Mouse (Mus musculus) hindbrain, embryonic 13.5 days (tissue): ENCODE measurements around the gene Ugt1a7c. TPM values are rescaled to one million over a fixed set of nuclear protein-coding genes. Genes with fewer than 3 reads are reported as not detected.

ENCODE experiments used
- ATAC-seq: fragments of 200-750 bp; cut with Nextera tagmentation; 2 replicates; pipeline ENCODE4 v1.8.0; 2017; ENCODE audit warnings: moderate TSS enrichment; ENCODE audit not compliant: low FRiP score
- H3K27ac ChIP-seq: fragments of 300-500 bp; sonication (generic); 2 replicates; pipeline ENCODE4 v1.5.1; 2015; ENCODE audit warnings: inconsistent platforms, mild to moderate bottlenecking, moderate library complexity
- H3K27me3 ChIP-seq: fragments of 300-500 bp; sonication (generic); 2 replicates; pipeline ENCODE4 v1.6.1; 2015; ENCODE audit warnings: mild to moderate bottlenecking, inconsistent platforms
- H3K36me3 ChIP-seq: fragments of 300-500 bp; sonication (generic); 2 replicates; pipeline ENCODE4 v1.6.1; 2015; ENCODE audit warnings: mild to moderate bottlenecking, inconsistent platforms
- H3K4me1 ChIP-seq: fragments of 300-500 bp; sonication (generic); replicated peaks from 2 replicates; pipeline ENCODE4 v1.6.1; 2015; ENCODE audit warnings: inconsistent platforms
- H3K4me2 ChIP-seq: fragments of 300-500 bp; sonication (generic); 2 replicates; pipeline ENCODE4 v1.6.1; 2015; ENCODE audit warnings: inconsistent platforms, mild to moderate bottlenecking, moderate library complexity
- H3K4me3 ChIP-seq: fragments of 300-500 bp; sonication (generic); 2 replicates; pipeline ENCODE4 v1.5.1; 2015; ENCODE audit warnings: mild to moderate bottlenecking, inconsistent platforms
- H3K9ac ChIP-seq: fragments of 300-500 bp; sonication (generic); 2 replicates; pipeline ENCODE4 v1.6.1; 2015; ENCODE audit warnings: mild to moderate bottlenecking, inconsistent platforms
- H3K9me3 ChIP-seq: fragments of 300-500 bp; sonication (generic); 2 replicates; pipeline ENCODE4 v1.6.1; 2016; ENCODE audit warnings: inconsistent platforms
- WGBS: fragments of 180-500 bp; shearing (Covaris S2); methylation state at CpG from one replicate; pipeline ENCODE4 v1.1.7; 2015; 5-methylcytosine and 5-hydroxymethylcytosine counted together
- polyA plus RNA-seq: library from polyadenylated mRNA; unstranded; fragments of >200 nt; fragmentation: Nextera tagmentation; extraction: Ambion mirVana; gene quantifications from 2 replicates; pipeline ENCODE4 v1.2.1, GENCODE M21; 2015

Gene Ugt1a7c
- polyA plus RNA-seq, 1 experiment from 2014 or later, result 2.1 TPM

DNA sequence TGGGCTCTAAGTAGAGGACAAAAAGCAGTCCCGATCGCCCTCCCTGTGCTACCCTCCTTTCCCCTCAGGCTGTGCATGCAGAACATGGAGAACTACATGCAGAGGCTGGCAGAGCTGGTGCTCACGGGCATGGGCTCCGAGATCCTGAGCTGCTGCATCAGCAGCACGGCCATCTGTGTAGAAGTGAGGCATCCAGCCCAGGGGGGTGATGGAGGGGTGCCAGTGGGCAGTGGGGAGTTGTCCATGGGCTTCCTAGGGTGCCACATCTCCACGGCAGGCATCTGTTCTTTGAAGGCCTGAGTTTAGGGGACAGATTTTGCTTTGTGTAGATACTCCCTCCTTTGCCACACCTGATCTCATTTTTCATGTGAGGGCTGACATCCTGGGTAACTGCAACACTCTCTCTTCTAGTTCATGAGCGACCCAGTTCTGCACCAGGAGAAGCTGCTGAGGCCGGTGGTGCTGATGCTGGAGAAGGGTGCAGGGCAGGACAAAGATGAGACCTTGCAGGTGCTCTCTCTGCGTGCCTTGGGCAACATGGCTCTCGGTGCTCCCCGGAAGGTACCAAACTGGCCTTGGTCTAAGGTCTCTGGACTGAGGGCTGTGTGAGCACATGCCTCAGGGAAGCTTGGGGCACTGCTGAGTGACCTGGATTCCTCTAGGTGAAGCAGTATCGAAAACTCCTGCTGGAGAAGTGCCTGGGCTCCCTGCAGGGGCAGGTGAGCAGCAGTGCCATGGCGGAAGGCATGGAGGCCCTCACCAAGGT lies 161.3 kb downstream of the Ugt1a7c start:
- 81% methylated on average over 13 of the region's 13 CpGs for WGBS
- ATAC-seq, result no peak

DNA sequence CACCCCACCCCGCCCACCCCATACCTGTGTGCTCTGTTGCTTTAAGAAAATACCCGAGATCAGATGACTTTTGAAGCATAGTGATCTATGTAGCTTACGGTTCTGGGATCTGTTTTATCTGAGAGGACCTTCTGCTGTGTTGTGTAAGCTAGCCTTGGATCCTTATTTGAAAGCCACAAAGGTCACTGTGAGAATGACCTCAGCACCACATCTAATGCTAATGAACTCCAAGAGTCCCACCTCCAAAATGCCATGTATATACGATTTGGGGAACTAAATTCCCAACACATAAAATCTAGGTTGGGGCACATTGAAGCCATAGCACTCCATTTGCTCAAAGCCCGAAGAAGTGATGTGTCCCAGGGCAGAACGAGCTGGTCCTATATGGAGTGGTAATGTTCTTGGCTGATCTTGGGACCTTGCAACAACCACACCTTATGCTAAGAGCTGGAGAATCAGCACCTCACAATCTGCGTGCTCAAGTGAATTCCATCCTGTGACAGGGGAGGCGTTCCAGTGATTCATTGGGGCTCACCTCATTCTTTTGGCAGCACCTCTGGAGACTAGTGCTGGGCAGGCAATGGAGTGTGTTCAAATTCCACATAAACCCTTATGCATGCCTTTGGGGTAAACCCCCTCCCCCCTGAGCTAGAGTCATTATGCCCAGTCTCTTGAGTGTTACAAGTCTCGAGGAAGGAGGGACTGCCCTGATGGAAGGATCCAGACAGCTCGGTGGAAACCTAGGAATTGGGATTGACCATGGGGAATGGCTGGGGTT lies 162.2 kb downstream of the Ugt1a7c start:
- Histone ChIP-seq H3K36me3 (peaks cover 29% of the 10 kb centered on the region), H3K9me3 (peaks cover 62% of the 10 kb centered on the region), H3K4me1 (peaks cover 16% of the 10 kb centered on the region), H3K27ac (no peak overlapping the region), H3K27me3 (no peaks in the 10 kb centered on the region), H3K4me2 (no peak overlapping the region), H3K9ac (no peak overlapping the region), H3K4me3 (no peak overlapping the region)
- ATAC-seq, result no peak
- WGBS, result 82% methylated on average over 10 of the region's 10 CpGs

More for the DNA sequence above, 161.3 kb downstream of the Ugt1a7c start:
- Histone ChIP-seq H3K36me3 (peaks cover 20% of the 10 kb centered on the region), H3K27me3 (no peaks in the 10 kb centered on the region), H3K4me2 (no peak overlapping the region), H3K9ac (no peak overlapping the region), H3K4me3 (no peak overlapping the region), H3K4me1 (peaks cover 16% of the 10 kb centered on the region), H3K27ac (no peak overlapping the region), H3K9me3 (peaks cover 69% of the 10 kb centered on the region)

- Histone ChIP-seq H3K36me3 (peaks cover 35% of the 10 kb centered on the region), H3K4me3 (no peak overlapping the region), H3K27ac (no peak overlapping the region), H3K27me3 (no peaks in the 10 kb centered on the region), H3K4me2 (no peak overlapping the region), H3K9me3 (peaks cover 56% of the 10 kb centered on the region), H3K4me1 (peaks cover 22% of the 10 kb centered on the region), H3K9ac (no peak overlapping the region)
- WGBS, result 79% methylated on average over 6 of the region's 6 CpGs
- ATAC-seq, result no peak
Measured at GRCm38 (mm10) chr1:88257681-88258080, 162.8 kb downstream of the Ugt1a7c start.

GRCm38 (mm10) chr1:88258361-88258760 lies 163.5 kb downstream of the Ugt1a7c start:
- no peak overlapping the region for H3K27ac ChIP-seq
- H3K4me3 ChIP-seq, result no peak overlapping the region
- no peak overlapping the region for H3K9ac ChIP-seq
- peaks cover 50% of the 10 kb centered on the region for H3K9me3 ChIP-seq
- no peak for ATAC-seq
- 69% methylated on average over 6 of the region's 6 CpGs for WGBS
- no peak overlapping the region for H3K4me2 ChIP-seq
- peaks cover 22% of the 10 kb centered on the region for H3K4me1 ChIP-seq
- no peaks in the 10 kb centered on the region for H3K27me3 ChIP-seq
- peaks cover 42% of the 10 kb centered on the region for H3K36me3 ChIP-seq

DNA sequence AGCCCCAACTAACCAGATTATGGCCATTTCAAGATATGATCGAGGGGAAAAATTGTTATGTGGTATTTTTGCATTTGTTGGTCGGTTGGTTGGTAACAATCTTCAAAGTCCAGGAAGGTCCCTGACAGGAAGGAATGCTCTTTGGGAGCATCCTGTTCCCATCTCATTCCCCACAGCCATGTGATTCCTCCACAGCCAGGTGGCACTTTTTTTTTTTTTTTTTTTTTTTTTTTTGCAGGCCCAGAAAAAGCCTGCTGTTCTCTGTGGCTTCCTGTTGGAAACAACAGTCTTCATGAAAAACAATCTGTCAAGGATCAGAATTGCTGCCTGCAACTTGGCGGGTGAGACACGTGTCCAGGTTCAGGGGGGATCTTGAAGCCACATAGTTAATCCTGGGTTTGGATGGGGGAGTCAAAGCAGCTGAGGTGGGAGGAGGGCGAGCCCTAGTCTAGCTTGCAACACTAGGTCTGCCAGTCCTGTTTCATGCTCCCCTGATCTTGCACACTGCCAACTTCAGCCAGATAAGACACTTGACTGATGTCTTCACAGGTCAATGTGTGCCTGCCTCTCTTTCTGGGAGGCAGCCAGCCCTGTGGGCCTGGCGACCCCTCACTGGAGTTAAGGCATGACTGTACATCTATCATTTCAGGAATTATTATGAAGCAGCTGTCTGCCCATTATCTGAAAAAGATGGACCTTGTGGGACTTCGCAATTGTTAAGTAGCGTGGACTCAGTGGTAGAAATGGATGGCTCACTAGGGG lies 164.2 kb downstream of the Ugt1a7c start:
- no peak overlapping the region for H3K4me3 ChIP-seq
- ATAC-seq, result peak; percentile 3
- H3K4me1 ChIP-seq, result peaks cover 22% of the 10 kb centered on the region
- 78% methylated on average over 8 of the region's 8 CpGs for WGBS
- no peak overlapping the region for H3K4me2 ChIP-seq
- peaks cover 49% of the 10 kb centered on the region for H3K36me3 ChIP-seq
- H3K27ac ChIP-seq, result 0 out of 2 replicates have a peak overlapping the region, but pooled peaks have one; percentile 0
- peaks cover 43% of the 10 kb centered on the region for H3K9me3 ChIP-seq
- H3K9ac ChIP-seq, result 0 out of 2 replicates have a peak overlapping the region, but pooled peaks have one; percentile 0
- no peaks in the 10 kb centered on the region for H3K27me3 ChIP-seq

DNA sequence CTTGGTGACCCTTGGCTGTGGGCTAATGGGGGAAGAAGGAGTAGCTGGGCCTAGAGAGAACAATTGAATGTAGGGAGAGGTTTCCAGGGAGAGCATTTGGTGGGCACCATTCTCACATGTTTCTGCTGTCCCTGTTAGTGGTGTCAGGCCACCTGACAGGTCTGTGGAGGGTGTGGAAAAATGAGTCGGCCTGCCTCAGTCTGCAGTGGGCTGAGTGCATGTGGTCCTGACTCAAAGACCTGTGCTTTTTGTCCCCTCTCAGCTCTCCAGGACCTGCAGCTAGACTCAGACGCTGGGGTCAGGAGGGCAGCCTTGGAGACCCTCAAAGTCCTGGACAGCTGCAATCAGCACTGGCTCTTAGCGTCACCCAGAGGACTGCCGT lies 164.8 kb downstream of the Ugt1a7c start:
- no peaks in the 10 kb centered on the region for H3K27me3 ChIP-seq
- H3K9me3 ChIP-seq, result peaks cover 37% of the 10 kb centered on the region
- H3K36me3 ChIP-seq, result peaks cover 54% of the 10 kb centered on the region
- WGBS, result 78% methylated on average over 4 of the region's 4 CpGs
- 0 out of 2 replicates have a peak overlapping the region, but pooled peaks have one; percentile 0 for H3K9ac ChIP-seq
- H3K4me1 ChIP-seq, result peaks cover 22% of the 10 kb centered on the region
- peak; percentile 4 for ATAC-seq
- H3K4me3 ChIP-seq, result no peak overlapping the region
- H3K27ac ChIP-seq, result 0 out of 2 replicates have a peak overlapping the region, but pooled peaks have one; percentile 0
- H3K4me2 ChIP-seq, result no peak overlapping the region

- Histone ChIP-seq H3K36me3 (peaks cover 59% of the 10 kb centered on the region), H3K9me3 (peaks cover 32% of the 10 kb centered on the region), H3K27ac (no peak overlapping the region), H3K4me2 (no peak overlapping the region), H3K9ac (no peak overlapping the region), H3K27me3 (no peaks in the 10 kb centered on the region), H3K4me3 (no peak overlapping the region), H3K4me1 (peaks cover 22% of the 10 kb centered on the region)
- peak; percentile 7; the same call in 1 of the 2 replicates for ATAC-seq
- 80% methylated on average over 6 of the region's 6 CpGs for WGBS
Measured at GRCm38 (mm10) chr1:88260114-88260513, 165.3 kb downstream of the Ugt1a7c start.

DNA sequence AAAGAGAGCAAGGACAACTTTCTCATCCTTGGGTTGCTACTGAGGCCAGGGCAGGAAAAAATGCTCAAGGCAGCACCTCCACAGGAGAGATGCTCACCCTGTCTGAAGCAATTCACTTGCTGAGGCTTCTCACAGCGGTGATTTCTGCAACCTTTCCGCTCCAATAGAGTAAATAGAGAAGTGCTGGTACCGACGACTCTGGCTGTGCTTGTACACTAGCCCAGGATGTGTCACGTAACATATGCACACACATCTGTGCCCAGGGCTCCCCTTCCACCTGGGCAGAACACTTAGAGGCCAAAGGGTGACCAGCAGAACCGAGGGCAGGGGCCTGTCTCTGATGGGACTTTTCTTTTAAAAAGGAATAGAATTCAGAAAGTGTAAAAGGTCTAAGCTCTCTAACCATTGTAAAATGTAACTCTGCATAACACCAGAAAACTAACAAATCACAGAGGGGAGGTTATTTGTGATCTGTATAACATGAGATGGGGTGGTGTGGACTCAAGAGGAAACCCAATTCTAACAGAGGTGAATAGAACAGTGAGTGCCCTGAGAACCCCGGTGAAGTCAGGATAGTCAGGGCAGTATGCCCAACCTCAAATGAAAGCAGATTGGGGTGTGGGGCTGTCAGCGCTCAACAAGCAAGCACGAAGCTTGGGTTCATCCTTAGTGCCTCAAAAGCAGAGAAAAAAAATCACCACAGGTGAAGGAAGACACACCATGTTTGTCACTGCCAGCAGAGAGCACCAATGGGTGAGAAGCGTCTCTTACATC lies 165.9 kb downstream of the Ugt1a7c start:
- no peak overlapping the region for H3K9ac ChIP-seq
- WGBS, result 84% methylated on average over 10 of the region's 10 CpGs
- no peak overlapping the region for H3K27ac ChIP-seq
- no peak overlapping the region for H3K4me2 ChIP-seq
- H3K4me3 ChIP-seq, result no peak overlapping the region
- peaks cover 66% of the 10 kb centered on the region for H3K36me3 ChIP-seq
- no peak for ATAC-seq
- peaks cover 25% of the 10 kb centered on the region for H3K9me3 ChIP-seq
- peaks cover 22% of the 10 kb centered on the region for H3K4me1 ChIP-seq
- H3K27me3 ChIP-seq, result no peaks in the 10 kb centered on the region

GRCm38 (mm10) chr1:88261706-88262105 lies 166.8 kb downstream of the Ugt1a7c start:
- Histone ChIP-seq H3K4me2 (no peak overlapping the region), H3K9ac (no peak overlapping the region), H3K4me3 (no peak overlapping the region), H3K4me1 (peaks cover 22% of the 10 kb centered on the region), H3K27ac (no peak overlapping the region), H3K9me3 (peaks cover 16% of the 10 kb centered on the region), H3K27me3 (no peaks in the 10 kb centered on the region), H3K36me3 (peaks cover 75% of the 10 kb centered on the region)
- ATAC-seq, result no peak
- 88% methylated on average over 7 of the region's 7 CpGs for WGBS

- H3K27ac ChIP-seq, result no peak overlapping the region
- no peak overlapping the region for H3K4me3 ChIP-seq
- H3K9me3 ChIP-seq, result peaks cover 12% of the 10 kb centered on the region
- peaks cover 81% of the 10 kb centered on the region for H3K36me3 ChIP-seq
- H3K4me1 ChIP-seq, result peaks cover 22% of the 10 kb centered on the region
- H3K9ac ChIP-seq, result no peak overlapping the region
- no peak for ATAC-seq
- no peak overlapping the region for H3K4me2 ChIP-seq
- 83% methylated on average over 4 of the region's 4 CpGs for WGBS
- H3K27me3 ChIP-seq, result no peaks in the 10 kb centered on the region
Measured at GRCm38 (mm10) chr1:88262255-88262654, 167.4 kb downstream of the Ugt1a7c start.

- no peak for ATAC-seq
- 79% methylated on average over 6 of the region's 6 CpGs for WGBS
Measured at GRCm38 (mm10) chr1:88262961-88263360, 168.1 kb downstream of the Ugt1a7c start.

More at GRCm38 (mm10) chr1:88262961-88263360, 168.1 kb downstream of the Ugt1a7c start:
- no peak overlapping the region for H3K4me3 ChIP-seq
- H3K4me2 ChIP-seq, result no peak overlapping the region
- peaks cover 22% of the 10 kb centered on the region for H3K4me1 ChIP-seq
- H3K9ac ChIP-seq, result no peak overlapping the region
- H3K27me3 ChIP-seq, result no peaks in the 10 kb centered on the region
- peaks cover 88% of the 10 kb centered on the region for H3K36me3 ChIP-seq
- H3K9me3 ChIP-seq, result peaks cover 5% of the 10 kb centered on the region
- no peak overlapping the region for H3K27ac ChIP-seq
